Comparison of ENCODE assay signal across 13 mouse cellular contexts in the genomic region with DNA sequence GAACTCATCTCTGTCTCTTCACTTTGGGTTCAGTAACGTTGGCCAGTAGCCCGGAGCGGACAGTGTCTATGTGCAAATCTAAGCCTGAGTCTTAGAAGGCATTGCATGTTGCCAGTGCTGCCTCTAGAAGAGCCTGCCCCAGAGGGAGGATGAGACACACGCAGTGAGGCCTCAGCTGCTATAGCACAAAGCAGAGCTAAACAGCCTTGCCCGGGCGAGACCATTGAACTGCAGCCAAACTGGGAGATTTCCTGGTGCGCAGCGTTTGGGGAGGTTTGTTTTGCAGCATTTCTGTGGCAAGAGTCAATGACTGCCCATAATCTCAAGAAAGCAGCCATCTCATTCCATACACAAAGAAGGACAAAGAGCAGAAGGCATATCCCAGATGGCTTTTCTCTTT.
A peak's percentile ranks its signal among the peaks of the same experiment; 100 is the strongest.
DNase-seq lines count a peak whose midpoint lies in the region; ATAC-seq and TF ChIP-seq lines count a peak whose summit lies in the region.
"Had no signal": no experiment of that assay in that cellular context is flagged by ENCODE, and none has a peak within 500 bp of the region (broad histone marks: within the 10 kb centered on the region; RNA-seq: fewer than 3 reads in every experiment).

No protein-coding gene starts in this region.

- H3K4me2 ChIP-seq in forebrain, postnatal 0 days (ENCODE audit: low read depth), result no peak overlapping the region
- H3K4me2 ChIP-seq in lung, embryonic 15.5 days, result no peak overlapping the region
- no peak overlapping the region for H3K4me2 ChIP-seq in midbrain, embryonic 15.5 days
- H3K4me2 ChIP-seq: hindbrain, embryonic 15.5 days; neural tube, embryonic 15.5 days had no signal

- H3K4me3 ChIP-seq in forebrain, postnatal 0 days (ENCODE audit: low read depth, low read length), result no peak overlapping the region
- H3K4me3 ChIP-seq in forebrain, embryonic 10.5 days, result no peak overlapping the region
- H3K4me3 ChIP-seq in lung, embryonic 15.5 days, result no peak overlapping the region
- no peak overlapping the region for H3K4me3 ChIP-seq in cerebellum, adult 2 months (replicated peaks; ENCODE audit: insufficient read depth, low read depth, low read length)
- H3K4me3 ChIP-seq in midbrain, embryonic 15.5 days, result no peak overlapping the region
- H3K4me3 ChIP-seq: hindbrain, embryonic 15.5 days; megakaryocyte, embryonic 14.5 days; neural tube, embryonic 15.5 days had no signal

- WGBS in forebrain, postnatal 0 days, result 43% methylated on average over 8 of the region's 8 CpGs
- WGBS in forebrain, embryonic 10.5 days, result 72% methylated on average over 8 of the region's 8 CpGs
- 52% methylated on average over 8 of the region's 8 CpGs for WGBS in lung, embryonic 15.5 days
- 8% methylated on average over 8 of the region's 8 CpGs for WGBS in cerebellum, adult 2 months
- 35% methylated on average over 8 of the region's 8 CpGs for WGBS in midbrain, embryonic 15.5 days

- H3K27ac ChIP-seq in forebrain, postnatal 0 days (ENCODE audit: low read depth, low read length), result no peak overlapping the region
- no peak overlapping the region for H3K27ac ChIP-seq in forebrain, embryonic 10.5 days
- H3K27ac ChIP-seq in lung, embryonic 15.5 days, result peak overlapping the region; percentile 29; the same call in 1 of the 2 replicates
- H3K27ac ChIP-seq in cerebellum, adult 2 months (ENCODE audit: insufficient read depth, low read length), result no peak overlapping the region
- peak overlapping the region; percentile 23 for H3K27ac ChIP-seq in midbrain, embryonic 15.5 days
- H3K27ac ChIP-seq: hindbrain, embryonic 15.5 days; neural tube, embryonic 15.5 days had no signal

- peak; percentile 77 for ATAC-seq in forebrain, postnatal 0 days
- peak; percentile 47; the same call in 1 of the 2 replicates for ATAC-seq in lung, embryonic 15.5 days (ENCODE audit: borderline replicate concordance, extremely low read depth, low FRiP score, low TSS enrichment)
- ATAC-seq in midbrain, embryonic 15.5 days (replicated peaks), result no peak
- ATAC-seq: CD4-positive, CD25-positive, alpha-beta regulatory T cell, adult 4 months had no signal

- TF ChIP-seq CTCF in forebrain, postnatal 0 days (IDR thresholded peaks at IDR 0.05; ENCODE audit: low read depth), result no peak
- no peak for TF ChIP-seq CTCF in cerebellum, adult 2 months (IDR thresholded peaks at IDR 0.05; ENCODE audit: borderline replicate concordance, insufficient read depth, low read depth, low read length)

- H3K9ac ChIP-seq in forebrain, postnatal 0 days, result no peak overlapping the region
- no peak overlapping the region for H3K9ac ChIP-seq in lung, embryonic 15.5 days
- H3K9ac ChIP-seq in midbrain, embryonic 15.5 days, result no peak overlapping the region
- H3K9ac ChIP-seq: hindbrain, embryonic 15.5 days; neural tube, embryonic 15.5 days had no signal

- H3K9me3 ChIP-seq in forebrain, postnatal 0 days (ENCODE audit: low read length), result no peaks in the 10 kb centered on the region
- H3K9me3 ChIP-seq in forebrain, embryonic 10.5 days, result no peaks in the 10 kb centered on the region
- H3K9me3 ChIP-seq in lung, embryonic 15.5 days, result no peaks in the 10 kb centered on the region
- no peaks in the 10 kb centered on the region for H3K9me3 ChIP-seq in midbrain, embryonic 15.5 days
- H3K9me3 ChIP-seq: hindbrain, embryonic 15.5 days; megakaryocyte, embryonic 14.5 days; neural tube, embryonic 15.5 days had no signal

- no peak for TF ChIP-seq POLR2A in cerebellum, adult 2 months (IDR thresholded peaks at IDR 0.05; ENCODE audit: borderline replicate concordance, insufficient read depth, low read length)

- H3K36me3 ChIP-seq in forebrain, postnatal 0 days (ENCODE audit: insufficient read depth), result no peaks in the 10 kb centered on the region
- no peaks in the 10 kb centered on the region for H3K36me3 ChIP-seq in forebrain, embryonic 10.5 days (replicated peaks)
- no peaks in the 10 kb centered on the region for H3K36me3 ChIP-seq in lung, embryonic 15.5 days
- no peaks in the 10 kb centered on the region for H3K36me3 ChIP-seq in midbrain, embryonic 15.5 days (replicated peaks)
- H3K36me3 ChIP-seq: hindbrain, embryonic 15.5 days; neural tube, embryonic 15.5 days had no signal

- no peaks in the 10 kb centered on the region; the same call in 1 of the 2 replicates for H3K27me3 ChIP-seq in forebrain, postnatal 0 days (ENCODE audit: insufficient read depth, low read length)
- peaks cover 73% of the 10 kb centered on the region for H3K27me3 ChIP-seq in forebrain, embryonic 10.5 days (ENCODE audit: poor library complexity, severe bottlenecking)
- H3K27me3 ChIP-seq in lung, embryonic 15.5 days, result peaks cover 43% of the 10 kb centered on the region
- no peaks in the 10 kb centered on the region for H3K27me3 ChIP-seq in cerebellum, adult 2 months (ENCODE audit: control insufficient read depth, insufficient read depth, low read length)
- 0 out of 2 replicates have a peak, but pooled peaks cover 3% of the 10 kb centered on the region for H3K27me3 ChIP-seq in midbrain, embryonic 15.5 days (replicated peaks)

- DNase-seq in forebrain, postnatal 0 days, result peak; percentile 54
- no peak for DNase-seq in forebrain, embryonic 10.5 days (ENCODE audit: extremely low spot score, low spot score)
- no peak for DNase-seq in lung, postnatal 25 days (ENCODE audit: low spot score)
- DNase-seq in cerebellum, adult 2 months, result peak; percentile 32 to 48
- DNase-seq in thymus, postnatal 10 days (ENCODE audit: low spot score in 2 of 2), result no peak
- no peak for DNase-seq in layer of hippocampus, adult 9-10 months (ENCODE audit: low spot score)
- DNase-seq: gastrocnemius, postnatal 14 days had no signal

- H3K4me1 ChIP-seq in forebrain, postnatal 0 days (ENCODE audit: insufficient read depth), result no peaks in the 10 kb centered on the region; the same call in 1 of the 2 replicates
- peaks cover 46% of the 10 kb centered on the region for H3K4me1 ChIP-seq in forebrain, embryonic 10.5 days
- H3K4me1 ChIP-seq in lung, embryonic 15.5 days, result peaks cover 7% of the 10 kb centered on the region; the same call in 1 of the 2 replicates
- no peaks in the 10 kb centered on the region; the same call in 1 of the 2 replicates for H3K4me1 ChIP-seq in cerebellum, adult 2 months (ENCODE audit: control insufficient read depth, insufficient read depth, low read length)
- H3K4me1 ChIP-seq in midbrain, embryonic 15.5 days, result peaks cover 38% of the 10 kb centered on the region
- H3K4me1 ChIP-seq: megakaryocyte, embryonic 14.5 days had no signal

Comparison
In these comparisons a context has a peak if more than half of its experiments do, and no peak if none do; other contexts are left out.
1. DNase-seq: peak in forebrain, postnatal 0 days (single experiment) and cerebellum, adult 2 months (2 of 2); none in forebrain, embryonic 10.5 days (single experiment), lung, postnatal 25 days (single experiment), thymus, postnatal 10 days (0 of 2) and layer of hippocampus, adult 9-10 months (single experiment).
2. H3K27ac ChIP-seq: peak in lung, embryonic 15.5 days (single experiment) and midbrain, embryonic 15.5 days (single experiment); none in forebrain, postnatal 0 days (single experiment), forebrain, embryonic 10.5 days (single experiment) and cerebellum, adult 2 months (single experiment).